Mouse (Mus musculus) myocyte (in vitro differentiated cells): ENCODE results near the gene Fam178b. TPM values are rescaled to one million over a fixed set of nuclear protein-coding genes. Genes with fewer than 3 reads are reported as not detected.

ENCODE experiments used
- H3K27me3 ChIP-seq: one replicate; pipeline ENCODE4 v1.6.1; 2011; ENCODE audit not compliant: control insufficient read depth, insufficient read depth, insufficient read length
- H3K36me3 ChIP-seq: one replicate; pipeline ENCODE4 v1.6.1; 2011; ENCODE audit not compliant: control insufficient read depth, insufficient read depth
- H3K4me2 ChIP-seq: one replicate; pipeline ENCODE4 v1.6.1; 2011; ENCODE audit warnings: low read depth, control low read depth
- H3K4me3 ChIP-seq: one replicate; pipeline ENCODE4 v1.5.1; 2011; ENCODE audit warnings: mild to moderate bottlenecking, control low read depth, moderate library complexity
- H3K79me2 ChIP-seq: one replicate; pipeline ENCODE4 v1.6.1; 2011; ENCODE audit not compliant: control insufficient read depth, insufficient read depth
- H3ac ChIP-seq: one replicate; pipeline ENCODE4 v1.6.1; 2011; ENCODE audit not compliant: control insufficient read depth, insufficient read length
- CEBPB ChIP-seq: IDR thresholded peaks from 2 replicates; pipeline ENCODE4 v1.6.1; 2011; ENCODE audit warnings: mild to moderate bottlenecking, moderate library complexity; ENCODE audit not compliant: poor library complexity, insufficient read depth, severe bottlenecking
- E2F4 ChIP-seq: IDR thresholded peaks from one replicate; pipeline ENCODE4 v1.6.1; 2011; ENCODE audit warnings: mild to moderate bottlenecking, control low read depth, moderate library complexity; ENCODE audit not compliant: insufficient read depth
- MAX ChIP-seq: IDR thresholded peaks from one replicate; pipeline ENCODE4 v1.6.1; 2011; ENCODE audit warnings: low read depth, mild to moderate bottlenecking, control low read depth
- MYOD1 ChIP-seq, 3 experiments: IDR thresholded peaks; one replicate each; pipeline ENCODE4 v1.6.1; 2011; ENCODE audit warnings: control low read depth in 2 of 3, low read depth in 2 of 3, mild to moderate bottlenecking in 2 of 3, moderate library complexity in 1 of 3; ENCODE audit not compliant: insufficient read length in 2 of 3, control insufficient read depth in 1 of 3
- MYOG ChIP-seq, 3 experiments: IDR thresholded peaks; one replicate each; pipeline ENCODE4 v1.6.1; 2011; ENCODE audit warnings: control low read depth in 2 of 3, low read depth in 2 of 3, mild to moderate bottlenecking in 2 of 3; ENCODE audit not compliant: insufficient read length in 2 of 3, control insufficient read depth in 1 of 3, insufficient read depth in 1 of 3
- POLR2A ChIP-seq: IDR thresholded peaks from one replicate; pipeline ENCODE4 v1.6.1; 2011; ENCODE audit warnings: low read depth, mild to moderate bottlenecking, control low read depth, moderate library complexity; ENCODE audit not compliant: insufficient read length
- POLR2AphosphoS2 ChIP-seq: IDR thresholded peaks from one replicate; pipeline ENCODE4 v1.6.1; 2011; ENCODE audit warnings: low read depth, control low read depth; ENCODE audit not compliant: insufficient read length
- REST ChIP-seq: IDR thresholded peaks from one replicate; pipeline ENCODE4 v1.6.1; 2011; ENCODE audit warnings: mild to moderate bottlenecking, control low read depth, moderate library complexity; ENCODE audit not compliant: insufficient read depth, insufficient read length
- SRF ChIP-seq: IDR thresholded peaks from one replicate; pipeline ENCODE4 v1.6.1; 2011; ENCODE audit warnings: low read depth; ENCODE audit not compliant: control insufficient read depth, insufficient read length
- TCF12 ChIP-seq: IDR thresholded peaks from one replicate; pipeline ENCODE4 v1.6.1; 2011; ENCODE audit warnings: mild to moderate bottlenecking, control low read depth; ENCODE audit not compliant: poor library complexity, insufficient read depth, severe bottlenecking
- TCF3 ChIP-seq: IDR thresholded peaks from one replicate; pipeline ENCODE4 v1.6.1; 2011; ENCODE audit warnings: low read depth, control low read depth; ENCODE audit not compliant: insufficient read length
- USF1 ChIP-seq: IDR thresholded peaks from one replicate; pipeline ENCODE4 v1.6.1; 2011; ENCODE audit warnings: low read depth, mild to moderate bottlenecking, control low read depth, moderate library complexity
- polyA plus RNA-seq: library from polyadenylated mRNA; unstranded; fragments of >200 nt; fragmentation: generic; extraction: Trizol; gene quantifications from one replicate; pipeline ENCODE4 v1.2.1, GENCODE M21; 2012; ENCODE audit warnings: missing spikeins

The Fam178b gene
- polyA plus RNA-seq, 1 experiment: 1.5 TPM

GRCm38 (mm10) chr1:36634940-36635339, 48.0 kb downstream of the Fam178b start:
- no peak overlapping the region for H3K4me2 ChIP-seq
- H3K4me3 ChIP-seq: no peak overlapping the region
- H3K79me2 ChIP-seq: no peaks in the 10 kb centered on the region
- H3K36me3 ChIP-seq: no peaks in the 10 kb centered on the region
- no peak for TF ChIP-seq POLR2A
- TF ChIP-seq CEBPB: no peak
- no peak for TF ChIP-seq TCF12
- peak in 1 of 3 experiments; percentile 26 for TF ChIP-seq MYOG (IDR thresholded peaks at IDR 0.05; ENCODE audit: control insufficient read depth in 1 of 3, insufficient read depth in 1 of 3, insufficient read length in 2 of 3, low read depth in 2 of 3)
- no peak for TF ChIP-seq POLR2AphosphoS2
- no peak for TF ChIP-seq E2F4
- no peak for TF ChIP-seq TCF3
- no peak overlapping the region for H3ac ChIP-seq
- H3K27me3 ChIP-seq: no peaks in the 10 kb centered on the region

DNA sequence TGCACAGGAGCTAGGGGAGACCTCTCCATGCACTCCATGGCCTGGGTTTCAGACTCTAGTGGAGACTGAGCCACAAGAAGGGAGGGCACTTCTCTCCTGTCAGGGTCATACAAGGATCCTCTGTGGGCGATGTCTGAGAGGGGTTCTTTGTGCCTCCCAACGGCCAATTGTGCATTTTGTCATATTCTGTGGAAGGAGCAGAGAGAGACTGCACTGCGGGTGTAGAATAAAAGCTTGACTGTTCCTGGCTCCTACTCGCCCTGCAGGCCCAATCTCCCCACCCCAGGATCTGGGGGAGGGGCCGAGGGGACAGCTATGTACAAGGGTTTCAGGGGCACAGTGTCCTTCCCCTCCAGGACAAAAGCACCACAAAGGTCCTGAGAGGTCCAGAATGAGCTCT, 49.1 kb downstream of the Fam178b start:
- TF ChIP-seq CEBPB (no peak), TCF3 (no peak)
- Histone ChIP-seq H3K36me3 (no peaks in the 10 kb centered on the region), H3K27me3 (no peaks in the 10 kb centered on the region), H3ac (no peak overlapping the region), H3K4me3 (no peak overlapping the region), H3K79me2 (no peaks in the 10 kb centered on the region), H3K4me2 (no peak overlapping the region)

- Histone ChIP-seq H3K79me2 (no peaks in the 10 kb centered on the region), H3K4me3 (no peak overlapping the region), H3K27me3 (no peaks in the 10 kb centered on the region), H3ac (no peak overlapping the region), H3K4me2 (no peak overlapping the region), H3K36me3 (no peaks in the 10 kb centered on the region)
- TF ChIP-seq REST (no peak), POLR2A (no peak), MYOG (IDR thresholded peaks at IDR 0.05; ENCODE audit: control insufficient read depth in 1 of 3, insufficient read depth in 1 of 3, insufficient read length in 2 of 3, low read depth in 2 of 3) (no peak), MAX (no peak), E2F4 (no peak), POLR2AphosphoS2 (no peak), USF1 (no peak), CEBPB (no peak), SRF (no peak), TCF3 (no peak), MYOD1 (IDR thresholded peaks at IDR 0.05; ENCODE audit: control insufficient read depth in 1 of 3, insufficient read length in 2 of 3, low read depth in 2 of 3) (no peak), TCF12 (no peak)
Observed at GRCm38 (mm10) chr1:36632846-36633245, 50.1 kb downstream of the Fam178b start.

- H3ac ChIP-seq: no peak overlapping the region
- no peak overlapping the region for H3K4me2 ChIP-seq
- H3K4me3 ChIP-seq: no peak overlapping the region
- no peaks in the 10 kb centered on the region for H3K79me2 ChIP-seq
- no peaks in the 10 kb centered on the region for H3K27me3 ChIP-seq
- H3K36me3 ChIP-seq: no peaks in the 10 kb centered on the region
- TF ChIP-seq MYOD1 (IDR thresholded peaks at IDR 0.05; ENCODE audit: control insufficient read depth in 1 of 3, insufficient read length in 2 of 3, low read depth in 2 of 3) (peak; percentile 19 to 51 (median 47)), USF1 (no peak)
Observed at GRCm38 (mm10) chr1:36632090-36632489, 50.9 kb downstream of the Fam178b start.

DNA sequence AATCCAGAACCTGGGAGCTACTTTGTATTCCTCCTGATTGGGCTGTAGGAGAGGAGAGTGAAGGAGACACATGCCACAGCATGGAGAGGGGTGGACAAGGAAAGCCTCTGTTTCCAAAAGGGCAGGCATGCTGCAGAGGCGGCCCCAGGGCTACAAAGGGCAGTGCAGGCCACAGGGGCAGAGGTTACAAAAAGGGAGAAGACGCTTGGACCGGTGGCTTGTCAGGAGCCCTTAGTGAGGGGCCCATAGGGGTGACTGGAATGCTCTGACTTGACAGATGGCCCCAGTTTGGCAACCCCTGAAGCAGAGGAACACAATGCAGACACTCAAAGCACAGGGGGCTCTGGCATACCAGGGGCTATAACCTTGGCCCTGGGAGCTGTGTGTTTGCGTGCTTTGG, 51.6 kb downstream of the Fam178b start:
- H3K4me2 ChIP-seq: no peak overlapping the region
- no peaks in the 10 kb centered on the region for H3K36me3 ChIP-seq
- H3K27me3 ChIP-seq: no peaks in the 10 kb centered on the region
- H3K4me3 ChIP-seq: no peak overlapping the region
- no peak overlapping the region for H3ac ChIP-seq
- H3K79me2 ChIP-seq: no peaks in the 10 kb centered on the region
- TF ChIP-seq USF1 (no peak), POLR2A (no peak), E2F4 (no peak), TCF12 (no peak), MAX (no peak), TCF3 (no peak), MYOG (IDR thresholded peaks at IDR 0.05; ENCODE audit: control insufficient read depth in 1 of 3, insufficient read depth in 1 of 3, insufficient read length in 2 of 3, low read depth in 2 of 3) (no peak), MYOD1 (IDR thresholded peaks at IDR 0.05; ENCODE audit: control insufficient read depth in 1 of 3, insufficient read length in 2 of 3, low read depth in 2 of 3) (no peak), POLR2AphosphoS2 (no peak), REST (no peak), CEBPB (no peak), SRF (no peak)
